Mouse (Mus musculus) right cerebral cortex, postnatal 10 days (tissue): ENCODE results near the gene Ddx46.

ENCODE experiments used
- DNase-seq, 2 experiments: peaks; one replicate each; pipeline ENCODE4 v3.0.0; 2021; ENCODE audit warnings: low spot score in 2 of 2

The Ddx46 gene

GRCm38 (mm10) chr13:55721516-55721915, 86.7 kb downstream of the Ddx46 start:
- DNase-seq = no peak

- no peak for DNase-seq
Observed at GRCm38 (mm10) chr13:55721995-55722394, 87.2 kb downstream of the Ddx46 start.

- no peak for DNase-seq
Observed at GRCm38 (mm10) chr13:55726598-55727119, 91.8 kb downstream of the Ddx46 start.

GRCm38 (mm10) chr13:55727120-55727838, 92.5 kb downstream of the Ddx46 start, which contains the start of gene Pcbd2:
Gene Pcbd2, plus strand, starts transcription at chr13:55727368.
- DNase-seq = peak; percentile 89 to 91

- peak; percentile 74 to 78 for DNase-seq
Observed at GRCm38 (mm10) chr13:55727839-55728238, 93.0 kb downstream of the Ddx46 start.

GRCm38 (mm10) chr13:55730716-55731115, 95.9 kb downstream of the Ddx46 start:
- DNase-seq = no peak
